Comparison of ENCODE assay signal across 13 mouse cellular contexts in the genomic region with DNA sequence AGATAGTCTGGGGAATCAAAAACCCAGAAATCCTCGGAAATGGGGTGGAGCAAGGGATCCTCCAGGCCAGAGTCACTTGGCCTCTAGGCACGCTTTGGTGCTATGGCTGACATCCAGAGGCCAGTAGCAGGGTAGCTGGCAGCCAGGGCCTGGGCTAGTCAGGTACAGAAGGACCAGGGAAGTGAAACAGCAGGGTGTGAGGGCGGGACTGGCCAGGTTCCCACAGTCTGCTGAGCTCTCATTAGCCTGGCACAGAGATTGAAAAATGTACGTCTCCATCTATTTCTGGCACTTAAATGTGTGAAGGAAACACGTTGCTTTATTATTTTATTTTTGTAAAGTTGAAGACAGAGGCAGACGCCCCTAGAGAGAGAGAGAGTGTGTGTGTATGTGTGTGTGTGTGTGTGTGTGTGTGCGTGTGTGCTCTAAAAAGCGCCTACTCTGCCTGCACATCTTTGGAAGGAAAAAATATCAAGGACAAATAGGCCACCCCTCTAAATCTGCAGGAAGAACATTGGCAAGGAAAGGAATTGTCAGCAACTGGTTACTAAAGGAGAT. TPM values are rescaled to one million over a fixed set of nuclear protein-coding genes. Genes with fewer than 3 reads are reported as not detected.
DNase-seq lines count a peak whose midpoint lies in the region; ATAC-seq and TF ChIP-seq lines count a peak whose summit lies in the region.
"Had no signal": no experiment of that assay in that cellular context is flagged by ENCODE, and none has a peak within 500 bp of the region (broad histone marks: within the 10 kb centered on the region; RNA-seq: fewer than 3 reads in every experiment).

No protein-coding gene starts in this region.

- H3K4me1 ChIP-seq in hindbrain, postnatal 0 days (ENCODE audit: insufficient read depth, low read length): no peaks in the 10 kb centered on the region
- H3K4me1 ChIP-seq in hindbrain, embryonic 11.5 days (replicated peaks; ENCODE audit: control insufficient read depth, insufficient read depth, low read length): no peaks in the 10 kb centered on the region
- H3K4me1 ChIP-seq in cerebellum, adult 2 months (ENCODE audit: control insufficient read depth, insufficient read depth, low read length): peaks cover 16% of the 10 kb centered on the region; the same call in 1 of the 2 replicates
- H3K4me1 ChIP-seq in intestine, postnatal 0 days (replicated peaks; ENCODE audit: control insufficient read depth, insufficient read depth, low read length): no peaks in the 10 kb centered on the region
- H3K4me1 ChIP-seq: midbrain, embryonic 12.5 days had no signal

- no peak for TF ChIP-seq POLR2A in cerebellum, adult 2 months (IDR thresholded peaks at IDR 0.05; ENCODE audit: borderline replicate concordance, insufficient read depth, low read length)

- 57% methylated on average over 8 of the region's 8 CpGs for WGBS in hindbrain, postnatal 0 days
- WGBS in hindbrain, embryonic 11.5 days: 77% methylated on average over 8 of the region's 8 CpGs
- WGBS in cerebellum, adult 2 months: 12% methylated on average over 8 of the region's 8 CpGs
- WGBS in intestine, postnatal 0 days: 72% methylated on average over 8 of the region's 8 CpGs

- no peaks in the 10 kb centered on the region for H3K9me3 ChIP-seq in hindbrain, postnatal 0 days (ENCODE audit: low read length)
- H3K9me3 ChIP-seq in hindbrain, embryonic 11.5 days (ENCODE audit: control insufficient read depth, low read length): no peaks in the 10 kb centered on the region
- H3K9me3 ChIP-seq in intestine, postnatal 0 days (ENCODE audit: control insufficient read depth): no peaks in the 10 kb centered on the region
- H3K9me3 ChIP-seq: heart, embryonic 12.5 days; midbrain, embryonic 12.5 days had no signal

- TF ChIP-seq CTCF in hindbrain, postnatal 0 days (IDR thresholded peaks at IDR 0.05; ENCODE audit: low read depth): no peak
- TF ChIP-seq CTCF in cerebellum, adult 2 months (IDR thresholded peaks at IDR 0.05; ENCODE audit: borderline replicate concordance, insufficient read depth, low read depth, low read length): no peak
- TF ChIP-seq CTCF in intestine, postnatal 0 days (IDR thresholded peaks at IDR 0.05; ENCODE audit: low read depth): no peak

- peak; percentile 34 for DNase-seq in hindbrain, postnatal 0 days (ENCODE audit: low spot score)
- no peak for DNase-seq in hindbrain, embryonic 11.5 days (ENCODE audit: low spot score)
- peak; percentile 96 to 97 for DNase-seq in cerebellum, adult 2 months
- peak; percentile 32 to 73 for DNase-seq in layer of hippocampus, adult 18-20 months (ENCODE audit: low spot score in 2 of 2)
- DNase-seq in right cerebral cortex, postnatal 25 days: peak; percentile 52
- no peak for DNase-seq in gastrocnemius, adult 8-10 months (ENCODE audit: low spot score in 2 of 2)
- DNase-seq: adrenal gland, adult 2 months; thymus, postnatal 4 days had no signal

- H3K4me2 ChIP-seq in hindbrain, postnatal 0 days (ENCODE audit: low read depth, low read length): no peak overlapping the region
- no peak overlapping the region for H3K4me2 ChIP-seq in hindbrain, embryonic 11.5 days (replicated peaks; ENCODE audit: low read depth, low read length)
- H3K4me2 ChIP-seq in intestine, postnatal 0 days (replicated peaks; ENCODE audit: low read depth): no peak overlapping the region
- H3K4me2 ChIP-seq: heart, embryonic 12.5 days; midbrain, embryonic 12.5 days had no signal

- no peak overlapping the region for H3K27ac ChIP-seq in hindbrain, postnatal 0 days
- H3K27ac ChIP-seq in hindbrain, embryonic 11.5 days (ENCODE audit: low read depth, low read length): no peak overlapping the region
- H3K27ac ChIP-seq in cerebellum, adult 2 months (ENCODE audit: insufficient read depth, low read length): no peak overlapping the region
- H3K27ac ChIP-seq in intestine, postnatal 0 days (ENCODE audit: low read depth, low read length): no peak overlapping the region
- H3K27ac ChIP-seq: kidney, postnatal 0 days; midbrain, embryonic 12.5 days had no signal

- H3K9ac ChIP-seq in hindbrain, postnatal 0 days (replicated peaks; ENCODE audit: low read length): no peak overlapping the region
- no peak overlapping the region for H3K9ac ChIP-seq in hindbrain, embryonic 11.5 days (ENCODE audit: low read depth, low read length)
- no peak overlapping the region for H3K9ac ChIP-seq in intestine, postnatal 0 days (ENCODE audit: low read depth, low read length)
- H3K9ac ChIP-seq: heart, embryonic 12.5 days; midbrain, embryonic 12.5 days had no signal

- H3K36me3 ChIP-seq in hindbrain, postnatal 0 days (ENCODE audit: insufficient read depth, low read length): no peaks in the 10 kb centered on the region
- no peaks in the 10 kb centered on the region for H3K36me3 ChIP-seq in hindbrain, embryonic 11.5 days (ENCODE audit: control insufficient read depth, insufficient read depth, low read length)
- no peaks in the 10 kb centered on the region for H3K36me3 ChIP-seq in intestine, postnatal 0 days (ENCODE audit: control insufficient read depth, insufficient read depth)
- H3K36me3 ChIP-seq: heart, embryonic 12.5 days; midbrain, embryonic 12.5 days had no signal

- H3K27me3 ChIP-seq in hindbrain, postnatal 0 days (ENCODE audit: insufficient read depth, low read length): no peaks in the 10 kb centered on the region
- no peaks in the 10 kb centered on the region for H3K27me3 ChIP-seq in hindbrain, embryonic 11.5 days (ENCODE audit: control insufficient read depth, insufficient read depth, low read length)
- H3K27me3 ChIP-seq in cerebellum, adult 2 months (ENCODE audit: control insufficient read depth, insufficient read depth, low read length): no peaks in the 10 kb centered on the region
- H3K27me3 ChIP-seq in intestine, postnatal 0 days (replicated peaks; ENCODE audit: control insufficient read depth, insufficient read depth, low read length): no peaks in the 10 kb centered on the region
- H3K27me3 ChIP-seq: heart, embryonic 12.5 days; midbrain, embryonic 12.5 days had no signal

- no peak overlapping the region for H3K4me3 ChIP-seq in hindbrain, postnatal 0 days (ENCODE audit: low read length)
- H3K4me3 ChIP-seq in hindbrain, embryonic 11.5 days (ENCODE audit: low read depth, low read length): no peak overlapping the region
- no peak overlapping the region for H3K4me3 ChIP-seq in cerebellum, adult 2 months (replicated peaks; ENCODE audit: insufficient read depth, low read depth, low read length)
- no peak overlapping the region for H3K4me3 ChIP-seq in intestine, postnatal 0 days (ENCODE audit: low read depth, low read length)
- H3K4me3 ChIP-seq: heart, embryonic 12.5 days; midbrain, embryonic 12.5 days had no signal

- ATAC-seq in hindbrain, postnatal 0 days: peak; percentile 48; the same call in 1 of the 2 replicates
- no peak for ATAC-seq in hindbrain, embryonic 11.5 days (ENCODE audit: low FRiP score)
- no peak for ATAC-seq in inflammation-experienced regulatory T-cells, adult 6 months
- ATAC-seq in intestine, postnatal 0 days: no peak

RNA-seq across cellular contexts. Expression of a gene that starts 21.0 kb away (rescaled TPM):
- 15.7 and 15.8 TPM in 2 replicates for total RNA-seq in hindbrain, postnatal 0 days (2014; rRNA removed)
- polyA plus RNA-seq in hindbrain, postnatal 0 days (2015; fragmentation: Nextera tagmentation; extraction: Ambion mirVana): 9.8 TPM in 2 replicates
- 9.2 and 10.0 TPM in 2 replicates for polyA plus RNA-seq in hindbrain, embryonic 11.5 days (2014; fragmentation: Nextera tagmentation; extraction: Ambion mirVana)
- polyA plus RNA-seq in cerebellum, adult 2 months (2012; rRNA removed): 23.4 and 25.1 TPM in 2 replicates
- total RNA-seq in layer of hippocampus, adult 18-20 months (2021): 10 to 100 TPM; 34.1 to 36.6 TPM
- total RNA-seq in gastrocnemius, adult 8-10 months (2022): 10 to 100 TPM in 2 of 4 experiments, 1 to 10 TPM in 2; 9.2 to 11.5 (median 10.4) TPM
- polyA plus RNA-seq in inflammation-experienced regulatory T-cells, adult 6 months (2017; shearing (Covaris generic)): 10 to 100 TPM; 24.5 to 38.8 (median 26.0) TPM
- polyA plus RNA-seq in intestine, postnatal 0 days (2015; fragmentation: Nextera tagmentation; extraction: Ambion mirVana): 10.3 and 11.2 TPM in 2 replicates

Comparison
In these comparisons a context has a peak if more than half of its experiments do, and no peak if none do; other contexts are left out.
1. DNase-seq: peak in hindbrain, postnatal 0 days (single experiment), cerebellum, adult 2 months (2 of 2), layer of hippocampus, adult 18-20 months (2 of 2) and right cerebral cortex, postnatal 25 days (single experiment); none in hindbrain, embryonic 11.5 days (single experiment) and gastrocnemius, adult 8-10 months (0 of 2).